Mouse (Mus musculus) ES-E14 (cell line): ENCODE measurements around the gene Disp1.

Source experiments
- CHD2 ChIP-seq: IDR thresholded peaks from 2 replicates; pipeline ENCODE4 v1.6.1; 2014; ENCODE audit warnings: mild to moderate bottlenecking, low read depth, low read length, inconsistent platforms
- HCFC1 ChIP-seq: IDR thresholded peaks from 2 replicates; pipeline ENCODE4 v1.6.1; 2012; ENCODE audit warnings: low read length, inconsistent platforms, borderline replicate concordance; ENCODE audit not compliant: insufficient read depth
- MAFK ChIP-seq: IDR thresholded peaks from 2 replicates; pipeline ENCODE4 v1.6.1; 2014; ENCODE audit warnings: mild to moderate bottlenecking, low read depth, low read length, inconsistent platforms; ENCODE audit not compliant: insufficient read depth
- ZC3H11A ChIP-seq: IDR thresholded peaks from 2 replicates; pipeline ENCODE4 v1.6.1; 2012; ENCODE audit warnings: low read depth, mild to moderate bottlenecking, inconsistent platforms, low read length, borderline replicate concordance
- ZNF384 ChIP-seq: IDR thresholded peaks from 2 replicates; pipeline ENCODE4 v1.6.1; 2012; ENCODE audit warnings: low read depth, low read length, inconsistent platforms

DNA sequence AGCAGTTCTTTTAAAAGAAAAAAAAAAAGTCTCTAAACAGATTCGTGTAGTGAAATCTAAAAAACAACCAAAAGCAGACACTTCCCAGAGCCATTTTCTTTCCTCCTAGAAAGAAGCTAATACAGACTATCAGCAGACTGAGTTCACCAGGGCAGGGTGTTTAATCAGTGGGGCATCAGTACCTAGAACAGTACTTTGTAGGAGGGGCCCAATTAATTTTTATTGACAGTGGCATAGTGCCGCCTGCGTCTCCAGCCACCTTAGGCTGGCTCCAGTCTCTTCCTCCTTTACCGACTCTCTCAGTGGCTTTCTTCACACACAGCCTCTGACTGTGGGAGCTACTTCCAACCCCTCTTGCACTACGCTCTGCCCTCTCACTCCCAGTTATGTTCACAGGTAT lies 121.1 kb downstream of the Disp1 start:
- no peak for TF ChIP-seq MAFK
- no peak for TF ChIP-seq CHD2
- TF ChIP-seq ZNF384: no peak
- no peak for TF ChIP-seq ZC3H11A
- no peak for TF ChIP-seq HCFC1
